Mouse (Mus musculus) heart, adult 2 months (tissue): ENCODE data around the gene Car10.

Source experiments
- CTCF ChIP-seq: fragments of 200-600 bp; IDR thresholded peaks from 2 replicates; pipeline ENCODE4 v1.8.1; 2022; ENCODE audit warnings: antibody characterized with exemption, mild to moderate bottlenecking, moderate library complexity
- POLR2A ChIP-seq: fragments of 200-500 bp; IDR thresholded peaks from 2 replicates; pipeline ENCODE4 v1.6.1; 2011; ENCODE audit warnings: mild to moderate bottlenecking, low read depth, low read length, control low read depth; ENCODE audit not compliant: insufficient read depth

DNA sequence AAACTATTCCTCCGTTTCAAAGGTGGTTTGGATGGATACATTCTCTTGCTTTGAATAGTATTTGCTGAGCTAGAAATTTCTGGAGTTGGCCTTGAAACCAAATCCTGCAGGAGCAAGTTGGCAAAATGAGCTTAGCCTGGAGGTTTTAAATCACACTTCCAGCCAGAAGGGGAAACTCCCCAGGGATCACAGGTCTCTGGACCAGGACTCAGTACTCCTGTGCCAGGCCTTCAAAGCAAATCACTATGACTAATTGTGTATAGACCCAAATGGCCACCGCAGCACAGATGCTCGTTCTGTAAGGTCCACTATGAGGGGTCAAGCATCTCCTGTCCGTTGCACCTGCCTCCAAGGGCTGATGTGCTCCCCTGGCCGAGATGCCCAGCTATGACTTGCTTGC is 403.8 kb downstream of the Car10 start:
- TF ChIP-seq CTCF, result no peak
- TF ChIP-seq POLR2A, result no peak
